Comparison of ENCODE assay signal across 8 mouse cellular contexts in the genomic region with DNA sequence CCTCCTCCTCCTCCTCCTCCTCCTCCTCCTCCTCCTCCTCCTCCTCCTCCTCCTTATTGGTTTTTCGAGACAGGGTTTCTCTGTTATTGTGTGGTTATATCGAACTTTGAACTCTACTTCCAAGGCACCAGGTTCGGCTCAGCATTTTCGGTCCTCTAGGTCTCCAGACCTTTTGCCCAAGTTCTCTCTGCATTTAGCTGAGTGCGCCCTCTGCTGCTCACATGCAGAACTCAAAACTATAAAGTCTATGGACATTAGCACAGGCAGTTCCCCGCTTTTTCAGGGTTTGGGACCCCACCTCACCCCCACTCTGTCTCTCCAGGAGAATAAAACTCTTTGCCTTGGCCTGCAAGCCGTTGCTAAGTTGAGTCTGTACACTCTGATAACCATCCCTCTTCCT. TPM values are rescaled to one million over a fixed set of nuclear protein-coding genes. Genes with fewer than 3 reads are reported as not detected.
DNase-seq lines count a peak whose midpoint lies in the region; ATAC-seq and TF ChIP-seq lines count a peak whose summit lies in the region.
"Had no signal": no experiment of that assay in that cellular context is flagged by ENCODE, and none has a peak within 500 bp of the region (broad histone marks: within the 10 kb centered on the region; RNA-seq: fewer than 3 reads in every experiment).

No protein-coding gene starts in this region.

- no peaks in the 10 kb centered on the region for H3K36me3 ChIP-seq in midbrain, embryonic 10.5 days
- H3K36me3 ChIP-seq in midbrain, embryonic 13.5 days = no peaks in the 10 kb centered on the region
- H3K36me3 ChIP-seq in limb, embryonic 11.5 days (ENCODE audit: control insufficient read depth, insufficient read depth, low read length) = no peaks in the 10 kb centered on the region
- H3K36me3 ChIP-seq in small intestine, adult 2 months (ENCODE audit: control insufficient read depth, insufficient read depth, low read length) = no peaks in the 10 kb centered on the region
- H3K36me3 ChIP-seq: heart, embryonic 15.5 days had no signal

- no peaks in the 10 kb centered on the region for H3K9me3 ChIP-seq in midbrain, embryonic 10.5 days (replicated peaks)
- no peaks in the 10 kb centered on the region for H3K9me3 ChIP-seq in midbrain, embryonic 13.5 days
- H3K9me3 ChIP-seq in limb, embryonic 11.5 days (ENCODE audit: control insufficient read depth, low read length) = no peaks in the 10 kb centered on the region
- H3K9me3 ChIP-seq: heart, embryonic 15.5 days had no signal

- ATAC-seq in midbrain, embryonic 13.5 days = no peak
- ATAC-seq in hematopoietic stem cell, adult 5-6 weeks (replicated peaks in 1 of 2; ENCODE audit: insufficient read depth in 1 of 2, low FRiP score in 2 of 2, low TSS enrichment in 1 of 2, low read depth in 1 of 2, poor library complexity in 2 of 2, severe bottlenecking in 2 of 2) = peak; percentile 51 to 69; a peak in 2 of 4 replicates
- ATAC-seq in limb, embryonic 11.5 days (ENCODE audit: insufficient number of reproducible peaks, low FRiP score, low TSS enrichment, low read depth) = no peak

- H3K4me2 ChIP-seq in midbrain, embryonic 13.5 days (replicated peaks) = no peak overlapping the region
- no peak overlapping the region for H3K4me2 ChIP-seq in limb, embryonic 11.5 days (ENCODE audit: low read depth, severe bottlenecking)
- H3K4me2 ChIP-seq: heart, embryonic 15.5 days had no signal

- no peaks in the 10 kb centered on the region for H3K4me1 ChIP-seq in midbrain, embryonic 10.5 days
- no peaks in the 10 kb centered on the region for H3K4me1 ChIP-seq in midbrain, embryonic 13.5 days (replicated peaks)
- no peaks in the 10 kb centered on the region for H3K4me1 ChIP-seq in limb, embryonic 11.5 days (ENCODE audit: control insufficient read depth, insufficient read depth, low read length)
- no peaks in the 10 kb centered on the region for H3K4me1 ChIP-seq in small intestine, adult 2 months (ENCODE audit: control insufficient read depth, insufficient read depth, insufficient read length, low read length)
- H3K4me1 ChIP-seq: heart, embryonic 15.5 days had no signal

- H3K4me3 ChIP-seq in midbrain, embryonic 10.5 days = no peak overlapping the region
- H3K4me3 ChIP-seq in midbrain, embryonic 13.5 days (replicated peaks) = no peak overlapping the region
- no peak overlapping the region for H3K4me3 ChIP-seq in limb, embryonic 11.5 days (ENCODE audit: low read depth, low read length)
- no peak overlapping the region for H3K4me3 ChIP-seq in small intestine, adult 2 months (ENCODE audit: low read depth, low read length)
- H3K4me3 ChIP-seq: heart, embryonic 15.5 days had no signal

- peak; percentile 73; the same call in 1 of the 2 replicates for TF ChIP-seq CTCF in small intestine, adult 2 months (IDR thresholded peaks at IDR 0.05; ENCODE audit: extremely low read depth, insufficient read length, insufficient replicate concordance, low read depth, low read length)

- no peak overlapping the region for H3K27ac ChIP-seq in midbrain, embryonic 10.5 days (replicated peaks)
- no peak overlapping the region for H3K27ac ChIP-seq in midbrain, embryonic 13.5 days
- H3K27ac ChIP-seq in limb, embryonic 11.5 days (replicated peaks; ENCODE audit: low read depth, low read length) = no peak overlapping the region
- no peak overlapping the region for H3K27ac ChIP-seq in small intestine, adult 2 months (ENCODE audit: insufficient read depth, low read depth, low read length)
- H3K27ac ChIP-seq: heart, embryonic 15.5 days had no signal

- WGBS in midbrain, embryonic 10.5 days = 31% methylated on average over 6 of the region's 7 CpGs
- 28% methylated on average over 6 of the region's 7 CpGs for WGBS in midbrain, embryonic 13.5 days
- WGBS in limb, embryonic 11.5 days = 35% methylated on average over 7 of the region's 7 CpGs
- WGBS in small intestine, adult 2 months = 5% methylated on average over 5 of the region's 7 CpGs

- H3K9ac ChIP-seq in midbrain, embryonic 13.5 days (replicated peaks) = no peak overlapping the region
- no peak overlapping the region for H3K9ac ChIP-seq in limb, embryonic 11.5 days (ENCODE audit: low read length)
- H3K9ac ChIP-seq: heart, embryonic 15.5 days had no signal

- TF ChIP-seq POLR2A in small intestine, adult 2 months (IDR thresholded peaks at IDR 0.05; ENCODE audit: low read depth, low read length) = no peak

- peaks cover 4% of the 10 kb centered on the region for H3K27me3 ChIP-seq in midbrain, embryonic 10.5 days (ENCODE audit: low read depth, poor library complexity, severe bottlenecking)
- H3K27me3 ChIP-seq in midbrain, embryonic 13.5 days = no peaks in the 10 kb centered on the region
- no peaks in the 10 kb centered on the region for H3K27me3 ChIP-seq in limb, embryonic 11.5 days (ENCODE audit: control insufficient read depth, insufficient read depth, low read length)
- no peaks in the 10 kb centered on the region for H3K27me3 ChIP-seq in small intestine, adult 2 months (ENCODE audit: control insufficient read depth, insufficient read depth, low read length)

- DNase-seq in midbrain, embryonic 10.5 days (ENCODE audit: low spot score) = peak; percentile 61
- DNase-seq in T-cell, adult 2 months (ENCODE audit: low spot score) = peak; percentile 44
- DNase-seq in cerebellum, postnatal 25 days = peak; percentile 77 to 88
- DNase-seq in limb, embryonic 11.5 days (ENCODE audit: low spot score) = peak; percentile 80

RNA-seq across cellular contexts. Expression of gene Rab11fip5, which starts 17.4 kb away (rescaled TPM):
- polyA plus RNA-seq in midbrain, embryonic 10.5 days (2016; fragmentation: Nextera tagmentation; extraction: Ambion mirVana) = 4.2 and 6.4 TPM in 2 replicates
- polyA plus RNA-seq in midbrain, embryonic 13.5 days (2015; fragmentation: Nextera tagmentation; extraction: Ambion mirVana) = 12.2 and 12.4 TPM in 2 replicates
- 8.2 and 12.1 TPM in 2 replicates for total RNA-seq in hematopoietic stem cell, adult 5-6 weeks (2017)
- polyA plus RNA-seq in limb, embryonic 11.5 days (2014; fragmentation: Nextera tagmentation; extraction: Ambion mirVana) = 3.1 and 3.4 TPM in 2 replicates
- polyA plus RNA-seq in small intestine, adult 2 months (2012; rRNA removed) = 3.0 and 3.8 TPM in 2 replicates

RNA-seq across cellular contexts. Expression of gene Noto, which starts 31.9 kb away (rescaled TPM):
- polyA plus RNA-seq in midbrain, embryonic 10.5 days (2016; fragmentation: Nextera tagmentation; extraction: Ambion mirVana) = not detected in 2 replicates
- polyA plus RNA-seq in midbrain, embryonic 13.5 days (2015; fragmentation: Nextera tagmentation; extraction: Ambion mirVana) = not detected in 2 replicates
- total RNA-seq in hematopoietic stem cell, adult 5-6 weeks (2017) = not detected in 2 replicates
- polyA plus RNA-seq in limb, embryonic 11.5 days (2014; fragmentation: Nextera tagmentation; extraction: Ambion mirVana) = not detected in 2 replicates
- polyA plus RNA-seq in small intestine, adult 2 months (2012; rRNA removed) = not detected in 2 replicates
- polyA plus RNA-seq: heart, embryonic 15.5 days had no signal

RNA-seq across cellular contexts. Expression of gene Smyd5, which starts 40.0 kb away (rescaled TPM):
- 75.6 and 83.9 TPM in 2 replicates for polyA plus RNA-seq in midbrain, embryonic 10.5 days (2016; fragmentation: Nextera tagmentation; extraction: Ambion mirVana)
- 51.2 and 51.5 TPM in 2 replicates for polyA plus RNA-seq in midbrain, embryonic 13.5 days (2015; fragmentation: Nextera tagmentation; extraction: Ambion mirVana)
- 48.8 and 58.0 TPM in 2 replicates for total RNA-seq in hematopoietic stem cell, adult 5-6 weeks (2017)
- polyA plus RNA-seq in limb, embryonic 11.5 days (2014; fragmentation: Nextera tagmentation; extraction: Ambion mirVana) = 60.4 and 61.8 TPM in 2 replicates
- 6.8 and 9.5 TPM in 2 replicates for polyA plus RNA-seq in small intestine, adult 2 months (2012; rRNA removed)

RNA-seq across cellular contexts. Expression of gene Sfxn5, which starts 58.6 kb away (rescaled TPM):
- polyA plus RNA-seq in midbrain, embryonic 10.5 days (2016; fragmentation: Nextera tagmentation; extraction: Ambion mirVana) = 8.7 and 10.5 TPM in 2 replicates
- 12.6 and 13.4 TPM in 2 replicates for polyA plus RNA-seq in midbrain, embryonic 13.5 days (2015; fragmentation: Nextera tagmentation; extraction: Ambion mirVana)
- total RNA-seq in hematopoietic stem cell, adult 5-6 weeks (2017) = 1.7 and 3.5 TPM in 2 replicates
- polyA plus RNA-seq in limb, embryonic 11.5 days (2014; fragmentation: Nextera tagmentation; extraction: Ambion mirVana) = 4.8 and 6.7 TPM in 2 replicates
- 0.63 and 1.0 TPM in 2 replicates for polyA plus RNA-seq in small intestine, adult 2 months (2012; rRNA removed)

RNA-seq across cellular contexts. Expression of gene Cct7, which starts 59.5 kb away (rescaled TPM):
- 700 and 751 TPM in 2 replicates for polyA plus RNA-seq in midbrain, embryonic 10.5 days (2016; fragmentation: Nextera tagmentation; extraction: Ambion mirVana)
- 630 and 636 TPM in 2 replicates for polyA plus RNA-seq in midbrain, embryonic 13.5 days (2015; fragmentation: Nextera tagmentation; extraction: Ambion mirVana)
- 232 and 274 TPM in 2 replicates for total RNA-seq in hematopoietic stem cell, adult 5-6 weeks (2017)
- 706 and 718 TPM in 2 replicates for polyA plus RNA-seq in limb, embryonic 11.5 days (2014; fragmentation: Nextera tagmentation; extraction: Ambion mirVana)
- 39.1 and 69.7 TPM in 2 replicates for polyA plus RNA-seq in small intestine, adult 2 months (2012; rRNA removed)

Comparison
In these comparisons a context has a peak if more than half of its experiments do, and no peak if none do; other contexts are left out.
1. ATAC-seq: peak in hematopoietic stem cell, adult 5-6 weeks (2 of 2); none in midbrain, embryonic 13.5 days (single experiment) and limb, embryonic 11.5 days (single experiment).
2. Peak in every context shown above with its lines, with median percentiles within 50 percentile points of each other: DNase-seq.